Mouse (Mus musculus): ENCODE data around the gene Dnah2. TPM values are rescaled to one million over a fixed set of nuclear protein-coding genes. Genes with fewer than 3 reads are reported as not detected.

Dnah2 gene
- polyA plus RNA-seq, 1 experiment from 2014 or later: 4.4 TPM

DNA sequence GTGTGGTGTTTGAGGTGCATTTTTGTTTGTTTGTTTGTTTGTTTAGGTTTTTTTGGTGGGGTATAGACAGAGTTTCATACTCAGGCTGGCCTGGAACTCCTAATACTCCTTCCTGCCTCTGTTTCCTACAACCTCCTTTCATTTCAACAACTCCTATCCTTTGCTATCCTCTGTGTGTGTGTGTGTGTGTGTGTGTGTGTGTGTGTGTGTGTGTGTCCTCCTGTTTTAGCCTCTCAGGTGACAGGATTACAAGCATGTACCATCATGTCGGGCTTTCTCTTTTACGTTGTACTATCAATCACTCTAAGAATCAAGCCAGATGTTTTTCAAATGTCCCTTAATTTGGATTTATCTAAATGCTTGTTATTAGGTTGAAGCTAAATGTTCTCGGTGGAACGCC is 22.3 kb downstream of the Dnah2 start:
- Histone ChIP-seq H3K4me2 (peak overlapping the region; percentile 61), H3K4me3 (peak overlapping the region; percentile 36), H3K9me3 (no peaks in the 10 kb centered on the region), H3K27me3 (no peaks in the 10 kb centered on the region), H3K36me3 (no peaks in the 10 kb centered on the region), H3K9ac (peak overlapping the region; percentile 69), H3K27ac (peak overlapping the region; percentile 90), H3K4me1 (peaks cover 14% of the 10 kb centered on the region)
- 13% methylated on average over 4 of the region's 4 CpGs for WGBS
- no peak for ATAC-seq (ENCODE audit: insufficient number of reproducible peaks, insufficient read depth, low FRiP score, low TSS enrichment, low read depth)

DNA sequence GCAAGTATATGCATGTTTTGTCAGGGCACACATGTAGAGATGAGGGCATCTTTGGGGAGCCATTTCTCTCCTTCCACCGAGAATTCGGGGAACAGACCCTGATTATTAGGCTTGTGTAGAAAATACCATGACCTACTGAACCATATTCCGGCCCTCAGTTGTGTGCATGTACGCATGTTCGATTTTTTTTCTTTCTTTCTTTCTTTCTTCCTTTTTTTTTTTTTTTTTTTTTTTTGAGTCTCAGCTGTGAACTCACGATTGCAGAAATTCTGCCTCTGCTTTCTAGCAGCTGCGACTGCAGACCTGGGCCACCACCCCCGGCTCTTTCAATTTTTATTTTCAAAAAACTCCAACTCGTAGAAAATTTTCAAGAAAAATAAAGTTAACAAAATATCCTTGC is 23.2 kb downstream of the Dnah2 start:
- Histone ChIP-seq H3K4me1 (peaks cover 14% of the 10 kb centered on the region), H3K4me2 (no peak overlapping the region), H3K4me3 (no peak overlapping the region), H3K36me3 (no peaks in the 10 kb centered on the region), H3K9ac (no peak overlapping the region), H3K27me3 (no peaks in the 10 kb centered on the region), H3K27ac (no peak overlapping the region), H3K9me3 (no peaks in the 10 kb centered on the region)
- 84% methylated on average over 9 of the region's 9 CpGs for WGBS
- ATAC-seq (ENCODE audit: insufficient number of reproducible peaks, insufficient read depth, low FRiP score, low TSS enrichment, low read depth): no peak

DNA sequence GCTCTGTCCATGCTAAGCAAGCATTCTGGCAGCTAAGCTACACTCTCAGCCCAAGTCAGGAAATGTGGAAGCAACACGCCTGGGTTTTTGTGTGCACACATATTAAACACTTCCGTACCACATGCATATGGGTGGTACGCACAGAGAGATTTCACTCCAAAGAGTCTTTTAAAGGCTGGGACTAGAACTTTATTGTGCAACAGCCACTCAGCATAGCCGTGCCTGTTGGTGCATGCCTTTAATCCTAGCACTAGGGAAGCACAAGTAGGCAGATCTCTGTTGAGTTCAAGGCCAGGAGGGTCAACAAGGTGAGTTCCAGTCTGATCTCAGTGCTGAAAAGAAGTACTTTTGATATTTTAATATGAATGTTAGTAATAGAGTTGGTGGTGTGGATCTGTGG is 25.3 kb downstream of the Dnah2 start:
- Histone ChIP-seq H3K4me1 (peaks cover 19% of the 10 kb centered on the region), H3K4me3 (no peak overlapping the region), H3K4me2 (no peak overlapping the region), H3K27me3 (no peaks in the 10 kb centered on the region), H3K9ac (no peak overlapping the region), H3K27ac (no peak overlapping the region), H3K36me3 (no peaks in the 10 kb centered on the region), H3K9me3 (no peaks in the 10 kb centered on the region)
- WGBS: 84% methylated on average over 4 of the region's 4 CpGs
- no peak for ATAC-seq (ENCODE audit: insufficient number of reproducible peaks, insufficient read depth, low FRiP score, low TSS enrichment, low read depth)

DNA sequence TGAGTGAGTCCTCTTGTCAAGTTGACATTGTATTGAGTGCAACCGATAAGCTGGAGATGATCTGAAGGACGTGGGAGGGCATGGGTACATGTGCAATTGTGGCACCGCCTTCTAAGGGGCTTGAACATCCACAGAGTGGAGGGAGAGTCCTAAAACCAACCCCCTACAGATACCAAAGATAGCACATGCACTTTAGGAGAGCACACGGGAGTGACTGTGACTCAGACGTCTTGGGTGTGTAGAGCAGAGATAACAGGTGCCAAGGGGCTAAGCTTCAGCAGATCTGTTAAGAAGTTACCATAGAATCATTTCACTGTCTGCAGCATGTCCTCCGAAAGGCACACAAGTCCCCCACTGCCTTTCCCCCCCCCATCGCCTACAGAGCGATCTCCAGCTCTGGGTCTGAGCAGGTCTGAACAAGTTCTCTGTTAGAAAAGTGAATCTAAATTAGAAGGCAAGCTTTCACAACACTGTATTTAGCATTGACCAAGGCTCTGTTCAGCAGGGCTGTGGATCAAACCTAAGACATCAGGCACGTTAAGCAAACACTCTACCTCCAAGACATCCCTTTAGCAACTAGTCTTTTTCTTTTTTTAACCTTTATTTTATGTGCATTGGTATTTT is 27.3 kb downstream of the Dnah2 start:
- H3K4me2 ChIP-seq: no peak overlapping the region
- no peaks in the 10 kb centered on the region for H3K36me3 ChIP-seq
- no peak overlapping the region for H3K4me3 ChIP-seq
- ATAC-seq (ENCODE audit: insufficient number of reproducible peaks, insufficient read depth, low FRiP score, low TSS enrichment, low read depth): no peak
- WGBS: 75% methylated on average over 9 of the region's 9 CpGs
- H3K27me3 ChIP-seq: no peaks in the 10 kb centered on the region
- no peak overlapping the region for H3K9ac ChIP-seq
- no peaks in the 10 kb centered on the region for H3K9me3 ChIP-seq
- no peak overlapping the region for H3K27ac ChIP-seq
- peaks cover 17% of the 10 kb centered on the region for H3K4me1 ChIP-seq

DNA sequence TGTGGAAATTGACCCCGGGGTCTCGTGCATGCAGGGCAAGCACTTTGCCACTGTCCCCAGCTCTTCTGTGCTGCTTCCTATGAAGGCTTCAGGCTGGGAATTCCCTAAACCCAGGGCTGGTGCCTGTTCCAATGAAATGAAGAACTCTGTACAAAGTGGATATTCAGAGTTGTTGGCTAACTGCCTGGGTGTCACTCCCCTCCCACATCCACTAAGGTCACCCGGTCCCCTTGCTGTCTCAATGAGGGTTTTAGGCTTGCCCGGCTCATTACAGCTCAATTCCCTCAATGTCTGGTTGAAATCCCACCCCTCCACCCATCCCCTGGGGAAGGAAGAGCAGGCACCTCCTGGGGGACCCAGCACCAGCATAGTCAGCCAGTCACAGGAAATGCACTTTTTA is 28.9 kb downstream of the Dnah2 start:
- WGBS: 70% methylated on average over 4 of the region's 4 CpGs

DNA sequence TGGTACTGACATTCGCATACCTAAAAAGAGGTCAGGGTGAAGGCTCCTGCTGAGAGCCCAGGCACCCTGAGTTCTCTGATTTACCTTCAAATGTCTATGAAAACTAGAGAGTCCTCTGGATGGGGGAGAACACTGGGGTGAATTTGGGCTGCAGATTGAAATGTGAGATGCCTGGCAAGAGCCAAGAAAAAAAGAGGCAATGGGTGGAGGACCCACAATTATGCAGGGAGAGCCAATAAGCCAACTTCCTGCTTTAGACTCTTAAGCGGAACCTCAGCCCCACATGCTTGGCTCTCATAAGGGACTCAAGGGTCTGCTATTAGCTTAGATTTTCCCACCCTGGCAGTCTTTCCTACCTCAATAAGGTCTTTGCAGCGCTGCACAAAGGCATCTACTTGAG is 32.2 kb downstream of the Dnah2 start:
- peaks cover 25% of the 10 kb centered on the region for H3K4me1 ChIP-seq
- no peak overlapping the region for H3K4me3 ChIP-seq
- 46% methylated on average over 3 of the region's 3 CpGs for WGBS
- no peaks in the 10 kb centered on the region; the same call in 1 of the 2 replicates for H3K27me3 ChIP-seq
- H3K9ac ChIP-seq: peak overlapping the region; percentile 49; the same call in 1 of the 2 replicates
- peak overlapping the region; percentile 79 for H3K27ac ChIP-seq
- H3K9me3 ChIP-seq: no peaks in the 10 kb centered on the region
- H3K4me2 ChIP-seq: peak overlapping the region; percentile 33
- no peaks in the 10 kb centered on the region for H3K36me3 ChIP-seq
- ATAC-seq (ENCODE audit: insufficient number of reproducible peaks, insufficient read depth, low FRiP score, low TSS enrichment, low read depth): no peak

More for the DNA sequence above, 28.9 kb downstream of the Dnah2 start:
- Histone ChIP-seq H3K27me3 (no peaks in the 10 kb centered on the region; the same call in 1 of the 2 replicates), H3K4me1 (peaks cover 25% of the 10 kb centered on the region), H3K27ac (no peak overlapping the region), H3K9ac (no peak overlapping the region), H3K9me3 (no peaks in the 10 kb centered on the region), H3K4me2 (no peak overlapping the region), H3K36me3 (no peaks in the 10 kb centered on the region), H3K4me3 (no peak overlapping the region)
- no peak for ATAC-seq (ENCODE audit: insufficient number of reproducible peaks, insufficient read depth, low FRiP score, low TSS enrichment, low read depth)

DNA sequence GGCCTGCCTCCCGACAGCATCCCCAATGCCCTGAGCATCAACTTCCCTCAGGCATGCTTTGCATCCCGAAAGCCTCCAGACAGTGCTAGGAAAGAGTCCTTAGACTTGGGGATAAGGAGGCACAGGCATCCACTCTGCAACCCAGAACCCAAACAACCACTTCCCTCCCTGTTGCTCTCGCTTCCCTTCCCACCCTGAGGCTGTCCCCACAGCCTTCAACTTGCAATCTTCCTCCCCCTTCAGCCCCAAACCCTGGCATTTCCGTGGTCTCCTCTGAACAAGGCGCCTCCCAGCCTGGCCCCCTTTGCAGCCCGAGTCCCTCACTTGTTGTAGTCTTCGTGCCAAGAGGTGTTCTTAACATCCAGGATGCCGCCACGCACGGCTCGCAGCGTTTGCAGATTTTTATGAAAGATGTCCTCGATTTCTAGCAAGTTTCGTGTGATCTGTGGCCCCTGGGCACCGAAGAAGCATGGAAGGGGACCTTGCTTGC is 32.7 kb downstream of the Dnah2 start:
- no peaks in the 10 kb centered on the region; the same call in 1 of the 2 replicates for H3K27me3 ChIP-seq
- no peak for ATAC-seq (ENCODE audit: insufficient number of reproducible peaks, insufficient read depth, low FRiP score, low TSS enrichment, low read depth)
- peak overlapping the region; percentile 49; the same call in 1 of the 2 replicates for H3K9ac ChIP-seq
- H3K4me1 ChIP-seq: peaks cover 25% of the 10 kb centered on the region
- H3K4me2 ChIP-seq: peak overlapping the region; percentile 33
- 51% methylated on average over 15 of the region's 15 CpGs for WGBS
- peak overlapping the region; percentile 79 for H3K27ac ChIP-seq
- H3K36me3 ChIP-seq: no peaks in the 10 kb centered on the region
- no peaks in the 10 kb centered on the region for H3K9me3 ChIP-seq
- H3K4me3 ChIP-seq: no peak overlapping the region

DNA sequence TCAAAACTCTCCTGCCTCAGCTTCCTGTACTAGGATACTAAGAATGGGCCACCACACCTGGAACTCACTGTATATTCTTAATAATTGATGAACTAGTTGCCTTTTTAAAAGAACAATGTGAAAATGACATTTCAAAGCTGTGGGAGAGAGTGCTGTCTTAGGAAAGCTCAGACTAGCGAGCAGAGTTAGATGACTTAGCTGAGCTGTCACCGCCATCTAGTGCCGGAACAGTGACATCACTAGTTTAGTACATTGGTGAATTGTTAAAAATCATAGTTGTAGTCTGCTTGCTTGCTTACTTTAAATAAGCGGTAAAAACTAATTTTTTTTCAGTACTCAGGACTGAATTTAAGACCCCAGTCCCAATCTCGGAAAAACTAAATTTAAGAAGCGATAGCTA is 35.1 kb downstream of the Dnah2 start:
- WGBS: 10% methylated on average over 6 of the region's 6 CpGs
- Histone ChIP-seq H3K9ac (no peak overlapping the region), H3K4me1 (peaks cover 19% of the 10 kb centered on the region), H3K9me3 (no peaks in the 10 kb centered on the region), H3K4me3 (no peak overlapping the region), H3K36me3 (no peaks in the 10 kb centered on the region), H3K27ac (no peak overlapping the region), H3K4me2 (no peak overlapping the region), H3K27me3 (no peaks in the 10 kb centered on the region; the same call in 1 of the 2 replicates)
- ATAC-seq (ENCODE audit: insufficient number of reproducible peaks, insufficient read depth, low FRiP score, low TSS enrichment, low read depth): no peak

DNA sequence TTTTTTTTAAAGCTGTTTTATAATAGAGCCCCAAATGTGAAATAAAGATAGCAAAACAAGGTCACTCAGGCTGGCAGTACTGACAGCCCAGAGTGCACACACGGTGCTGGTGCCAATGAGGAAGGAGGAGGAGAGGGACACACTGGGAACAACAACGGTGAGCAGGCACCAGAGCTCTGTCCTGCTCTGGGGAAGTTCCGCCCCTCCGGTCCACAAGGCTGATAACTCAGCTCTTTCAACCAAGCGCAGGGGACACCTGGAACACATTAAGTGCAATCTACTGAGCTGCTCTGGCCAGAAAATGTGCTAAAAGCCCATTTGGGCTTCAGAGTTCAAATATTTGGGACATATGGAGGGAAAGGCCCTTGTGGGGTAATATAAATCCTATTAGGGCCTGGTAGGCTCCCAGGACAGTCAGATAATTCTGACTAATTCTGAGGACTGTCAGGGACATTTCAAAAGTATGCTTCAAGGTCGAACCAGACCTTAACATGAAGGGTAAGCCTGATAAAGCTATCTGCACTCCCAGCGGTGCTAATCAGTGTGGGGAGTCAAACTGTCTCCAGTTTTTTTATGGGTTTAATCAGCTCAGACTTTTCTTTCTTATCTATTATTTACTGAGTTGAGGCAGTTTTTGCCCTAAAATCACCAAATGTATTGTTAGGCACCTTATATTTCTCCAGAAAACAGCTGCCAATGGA is 38.0 kb downstream of the Dnah2 start:
- no peaks in the 10 kb centered on the region; the same call in 1 of the 2 replicates for H3K27me3 ChIP-seq
- ATAC-seq (ENCODE audit: insufficient number of reproducible peaks, insufficient read depth, low FRiP score, low TSS enrichment, low read depth): no peak
- no peak overlapping the region for H3K4me2 ChIP-seq
- H3K4me3 ChIP-seq: no peak overlapping the region
- H3K27ac ChIP-seq: no peak overlapping the region
- H3K9me3 ChIP-seq: no peaks in the 10 kb centered on the region
- H3K4me1 ChIP-seq: peaks cover 2% of the 10 kb centered on the region
- no peaks in the 10 kb centered on the region for H3K36me3 ChIP-seq
- no peak overlapping the region for H3K9ac ChIP-seq
- WGBS: 16% methylated on average over 7 of the region's 7 CpGs

DNA sequence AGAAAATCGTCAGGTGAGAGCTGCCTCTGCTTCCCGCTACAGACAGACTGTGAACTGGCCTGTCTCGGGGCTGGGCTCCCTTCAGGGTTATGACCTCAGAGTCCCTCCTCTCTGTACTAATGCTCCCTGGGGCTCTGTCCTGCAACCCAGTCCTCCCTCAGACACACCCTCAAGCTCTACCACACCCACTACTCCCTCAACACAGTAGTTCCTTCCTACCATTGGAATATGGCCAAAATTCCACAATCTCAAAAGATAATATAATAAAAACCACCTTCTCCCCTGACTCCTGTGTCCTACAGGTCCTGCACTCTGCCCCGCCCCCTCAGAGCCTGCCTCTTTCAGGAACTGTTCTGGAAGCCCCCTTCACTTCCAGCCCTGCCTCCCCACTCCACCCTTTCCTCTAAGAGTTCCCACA is 45.0 kb downstream of the Dnah2 start:
- Histone ChIP-seq H3K27ac (no peak overlapping the region), H3K9ac (peak overlapping the region; percentile 27; the same call in 1 of the 2 replicates), H3K27me3 (no peaks in the 10 kb centered on the region), H3K9me3 (no peaks in the 10 kb centered on the region), H3K36me3 (no peaks in the 10 kb centered on the region), H3K4me2 (no peak overlapping the region), H3K4me1 (peaks cover 21% of the 10 kb centered on the region), H3K4me3 (no peak overlapping the region)
- no peak for ATAC-seq (ENCODE audit: insufficient number of reproducible peaks, insufficient read depth, low FRiP score, low TSS enrichment, low read depth)
- 29% methylated on average over 4 of the region's 4 CpGs for WGBS

DNA sequence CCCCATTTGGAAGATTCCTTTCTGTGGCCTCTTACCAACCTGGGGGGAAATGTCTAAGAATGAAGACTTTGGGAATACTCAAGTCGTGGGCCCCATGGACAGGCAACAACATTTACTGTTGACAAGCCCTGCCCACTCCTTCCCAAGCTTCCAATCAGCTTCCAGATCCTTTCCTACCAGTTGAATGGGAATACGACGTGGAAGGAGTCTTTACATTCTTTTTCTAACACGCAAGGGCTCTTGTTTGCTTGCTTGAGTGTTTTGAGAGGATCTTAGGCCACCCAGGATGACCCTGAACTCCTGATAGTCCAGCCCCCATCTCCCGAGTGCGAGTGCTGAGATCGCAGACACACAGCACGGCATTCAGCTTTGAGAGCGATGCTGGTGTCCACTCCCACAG is 47.4 kb downstream of the Dnah2 start:
- Histone ChIP-seq H3K9ac (no peak overlapping the region), H3K27ac (no peak overlapping the region), H3K4me1 (peaks cover 21% of the 10 kb centered on the region), H3K36me3 (peaks cover under 1% of the 10 kb centered on the region; the same call in 1 of the 2 replicates), H3K4me3 (no peak overlapping the region), H3K4me2 (no peak overlapping the region), H3K27me3 (no peaks in the 10 kb centered on the region), H3K9me3 (no peaks in the 10 kb centered on the region)
- ATAC-seq (ENCODE audit: insufficient number of reproducible peaks, insufficient read depth, low FRiP score, low TSS enrichment, low read depth): no peak
- WGBS: 58% methylated on average over 9 of the region's 9 CpGs

DNA sequence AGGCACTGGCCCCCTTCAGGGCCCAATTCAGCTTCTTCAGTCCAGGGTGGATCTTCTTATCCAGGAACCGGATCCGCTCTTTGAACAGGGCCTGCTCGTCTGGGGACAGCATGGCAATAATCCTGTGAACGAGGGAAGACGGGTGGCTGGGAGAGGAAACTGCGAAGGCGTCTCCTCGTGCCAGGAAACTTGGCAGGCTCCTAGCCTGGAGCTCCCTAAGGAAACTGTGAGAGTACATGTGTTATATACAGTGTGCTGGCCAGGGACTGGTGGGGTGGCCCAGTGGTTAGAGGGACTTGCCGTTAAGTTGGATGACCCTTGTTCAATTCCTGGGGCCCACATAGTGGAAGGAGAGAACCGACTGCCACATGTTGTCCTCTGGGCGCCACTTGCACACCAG is 49.8 kb downstream of the Dnah2 start:
- H3K4me2 ChIP-seq: no peak overlapping the region
- 86% methylated on average over 11 of the region's 11 CpGs for WGBS
- H3K27ac ChIP-seq: no peak overlapping the region
- no peak for ATAC-seq (ENCODE audit: insufficient number of reproducible peaks, insufficient read depth, low FRiP score, low TSS enrichment, low read depth)
- H3K27me3 ChIP-seq: no peaks in the 10 kb centered on the region
- H3K9me3 ChIP-seq: no peaks in the 10 kb centered on the region
- H3K4me1 ChIP-seq: peaks cover 16% of the 10 kb centered on the region
- no peak overlapping the region for H3K4me3 ChIP-seq
- H3K36me3 ChIP-seq: peaks cover 6% of the 10 kb centered on the region; the same call in 1 of the 2 replicates
- H3K9ac ChIP-seq: no peak overlapping the region
